Mouse (Mus musculus): Measurements from ENCODE around the gene Vps35l.

DNA sequence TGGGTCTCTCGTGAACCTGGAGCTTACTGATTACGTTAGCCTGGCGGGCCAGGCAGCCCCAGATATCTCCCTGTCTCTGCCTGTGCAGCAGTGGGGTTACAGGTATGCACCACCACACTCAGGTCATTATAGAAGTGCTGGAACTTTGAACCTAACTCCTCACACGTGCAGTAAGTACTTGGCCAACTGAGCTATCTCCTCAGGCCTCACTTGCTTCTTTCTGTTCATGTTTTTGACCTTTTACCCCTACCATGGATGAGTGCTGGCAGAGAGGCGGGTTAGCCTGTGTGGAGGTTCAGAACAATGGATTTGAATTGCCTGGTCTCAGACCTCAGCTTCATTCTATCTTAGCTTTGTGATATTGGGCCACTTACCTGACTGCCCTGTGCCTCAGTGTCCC is 50.3 kb downstream of the Vps35l start:
- no peak for TF ChIP-seq POLR2A (IDR thresholded peaks at IDR 0.05; ENCODE audit: borderline replicate concordance, extremely low read depth, low read depth, low read length)
- no peak for TF ChIP-seq CTCF (IDR thresholded peaks at IDR 0.05; ENCODE audit: insufficient read depth, low read length)
